Comparison of ENCODE assay signal across 29 mouse cellular contexts in the genomic region with DNA sequence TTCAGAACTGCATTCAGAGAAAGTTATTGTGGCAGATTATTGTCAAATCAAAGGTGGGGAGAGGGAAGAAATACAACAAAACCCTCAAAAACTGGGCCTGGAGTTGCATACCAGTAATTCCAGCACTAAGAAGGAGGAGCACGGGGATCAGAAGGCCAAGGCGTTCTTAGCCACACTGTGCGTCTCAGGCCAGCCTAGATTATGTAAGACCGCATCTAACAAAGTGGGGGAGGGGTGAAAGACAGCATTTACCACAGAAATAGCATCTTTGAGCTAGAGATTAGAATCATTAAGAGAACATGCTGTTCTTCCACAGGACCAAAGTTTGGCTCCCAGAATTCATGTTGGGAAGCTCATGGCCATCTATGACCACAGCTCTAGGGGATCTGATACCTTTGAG. TPM values are rescaled to one million over a fixed set of nuclear protein-coding genes. Genes with fewer than 3 reads are reported as not detected.
DNase-seq lines count a peak whose midpoint lies in the region; ATAC-seq and TF ChIP-seq lines count a peak whose summit lies in the region.
"Had no signal": no experiment of that assay in that cellular context is flagged by ENCODE, and none has a peak within 500 bp of the region (broad histone marks: within the 10 kb centered on the region; RNA-seq: fewer than 3 reads in every experiment).

No protein-coding gene starts in this region.

- DNase-seq in lung, postnatal 0 days (ENCODE audit: low spot score), result peak; percentile 69
- DNase-seq in lung, adult 18-20 months, result no peak
- DNase-seq in midbrain, embryonic 11.5 days (ENCODE audit: low spot score, missing footprints), result peak; percentile 33
- DNase-seq in midbrain, postnatal 0 days (ENCODE audit: low spot score), result no peak
- DNase-seq in lung, postnatal 25 days (ENCODE audit: low spot score), result peak; percentile 40
- peak; percentile 38 for DNase-seq in testis, postnatal 14 days (ENCODE audit: low spot score)
- DNase-seq: adrenal gland, adult 2 months; adrenal gland, postnatal 14 days; cerebellum, adult 11 months; cerebellum, adult 2 months; cerebellum, postnatal 10 days; cerebellum, postnatal 36 days; embryo, embryonic 11 days; gastrocnemius, postnatal 25 days; heart, adult 18-20 months; heart, postnatal 10 days; heart, postnatal 36 days had no signal

- H3K27ac ChIP-seq in lung, postnatal 0 days (ENCODE audit: low read length), result no peak overlapping the region
- H3K27ac ChIP-seq in midbrain, embryonic 11.5 days (ENCODE audit: low read depth, low read length), result no peak overlapping the region
- H3K27ac ChIP-seq in midbrain, postnatal 0 days (ENCODE audit: low read depth, low read length), result no peak overlapping the region
- H3K27ac ChIP-seq: embryonic facial prominence, embryonic 10.5 days; embryonic facial prominence, embryonic 13.5 days; forebrain, embryonic 12.5 days; forebrain, embryonic 15.5 days; heart, embryonic 15.5 days; hindbrain, embryonic 10.5 days; hindbrain, embryonic 13.5 days had no signal

- H3K9me3 ChIP-seq in lung, postnatal 0 days (ENCODE audit: low read length), result no peaks in the 10 kb centered on the region
- H3K9me3 ChIP-seq in midbrain, embryonic 11.5 days (ENCODE audit: control insufficient read depth, low read length), result no peaks in the 10 kb centered on the region
- H3K9me3 ChIP-seq in midbrain, postnatal 0 days (ENCODE audit: low read length), result no peaks in the 10 kb centered on the region
- H3K9me3 ChIP-seq: embryonic facial prominence, embryonic 10.5 days; embryonic facial prominence, embryonic 13.5 days; forebrain, embryonic 12.5 days; forebrain, embryonic 15.5 days; heart, embryonic 12.5 days; heart, embryonic 15.5 days; hindbrain, embryonic 10.5 days; hindbrain, embryonic 13.5 days had no signal

- no peak overlapping the region for H3K4me3 ChIP-seq in lung, postnatal 0 days (ENCODE audit: low read depth, low read length)
- H3K4me3 ChIP-seq in midbrain, embryonic 11.5 days (ENCODE audit: low read depth, low read length), result no peak overlapping the region
- no peak overlapping the region for H3K4me3 ChIP-seq in midbrain, postnatal 0 days (ENCODE audit: low read depth, low read length)
- H3K4me3 ChIP-seq: embryonic facial prominence, embryonic 10.5 days; embryonic facial prominence, embryonic 13.5 days; erythroblast, embryonic 14.5 days; forebrain, embryonic 12.5 days; forebrain, embryonic 15.5 days; heart, embryonic 12.5 days; heart, embryonic 15.5 days; hindbrain, embryonic 10.5 days; hindbrain, embryonic 13.5 days had no signal

- no peaks in the 10 kb centered on the region for H3K36me3 ChIP-seq in lung, postnatal 0 days (ENCODE audit: insufficient read depth, low read length)
- H3K36me3 ChIP-seq in midbrain, embryonic 11.5 days (ENCODE audit: control insufficient read depth, insufficient read depth, low read length), result no peaks in the 10 kb centered on the region
- no peaks in the 10 kb centered on the region for H3K36me3 ChIP-seq in midbrain, postnatal 0 days (ENCODE audit: insufficient read depth, low read length)
- H3K36me3 ChIP-seq: embryonic facial prominence, embryonic 10.5 days; embryonic facial prominence, embryonic 13.5 days; forebrain, embryonic 12.5 days; forebrain, embryonic 15.5 days; heart, embryonic 12.5 days; heart, embryonic 15.5 days; hindbrain, embryonic 10.5 days; hindbrain, embryonic 13.5 days had no signal

- H3K27me3 ChIP-seq in lung, postnatal 0 days (replicated peaks; ENCODE audit: insufficient read depth, low read length), result no peaks in the 10 kb centered on the region
- no peaks in the 10 kb centered on the region for H3K27me3 ChIP-seq in midbrain, embryonic 11.5 days (ENCODE audit: control insufficient read depth, insufficient read depth, low read length)
- no peaks in the 10 kb centered on the region for H3K27me3 ChIP-seq in midbrain, postnatal 0 days (ENCODE audit: insufficient read depth, low read length)
- H3K27me3 ChIP-seq: embryonic facial prominence, embryonic 13.5 days; forebrain, embryonic 12.5 days; forebrain, embryonic 15.5 days; heart, embryonic 12.5 days; heart, embryonic 15.5 days; hindbrain, embryonic 13.5 days had no signal

- no peak for TF ChIP-seq CTCF in lung, postnatal 0 days (IDR thresholded peaks at IDR 0.05)
- TF ChIP-seq CTCF in midbrain, postnatal 0 days (IDR thresholded peaks at IDR 0.05), result no peak

- peak; percentile 61 for ATAC-seq in lung, postnatal 0 days
- no peak for ATAC-seq in midbrain, embryonic 11.5 days (ENCODE audit: low FRiP score)
- no peak for ATAC-seq in midbrain, postnatal 0 days (ENCODE audit: low FRiP score)
- no peak for ATAC-seq in inflammation-experienced regulatory T-cells, adult 6 months
- ATAC-seq: CD4-positive, CD25-positive, alpha-beta regulatory T cell, adult 4 months; forebrain, embryonic 15.5 days had no signal

- no peaks in the 10 kb centered on the region; the same call in 1 of the 2 replicates for H3K4me1 ChIP-seq in lung, postnatal 0 days (ENCODE audit: insufficient read depth, low read depth, low read length)
- no peaks in the 10 kb centered on the region for H3K4me1 ChIP-seq in midbrain, embryonic 11.5 days (ENCODE audit: control insufficient read depth, insufficient read depth, low read length)
- H3K4me1 ChIP-seq in midbrain, postnatal 0 days (ENCODE audit: insufficient read depth, low read length), result no peaks in the 10 kb centered on the region
- H3K4me1 ChIP-seq: forebrain, embryonic 12.5 days; forebrain, embryonic 15.5 days; heart, embryonic 12.5 days; heart, embryonic 15.5 days; hindbrain, embryonic 10.5 days; hindbrain, embryonic 13.5 days had no signal

- WGBS in lung, postnatal 0 days, result 60% methylated on average over 4 of the region's 4 CpGs
- 94% methylated on average over 4 of the region's 4 CpGs for WGBS in midbrain, embryonic 11.5 days
- 86% methylated on average over 4 of the region's 4 CpGs for WGBS in midbrain, postnatal 0 days

- no peak overlapping the region for H3K4me2 ChIP-seq in lung, postnatal 0 days (replicated peaks; ENCODE audit: low read depth, low read length)
- no peak overlapping the region for H3K4me2 ChIP-seq in midbrain, embryonic 11.5 days
- H3K4me2 ChIP-seq in midbrain, postnatal 0 days (ENCODE audit: low read depth, low read length, poor library complexity, severe bottlenecking), result no peak overlapping the region
- H3K4me2 ChIP-seq: embryonic facial prominence, embryonic 13.5 days; forebrain, embryonic 12.5 days; forebrain, embryonic 15.5 days; heart, embryonic 12.5 days; heart, embryonic 15.5 days; hindbrain, embryonic 13.5 days had no signal

- no peak for TF ChIP-seq EP300 in lung, postnatal 0 days (IDR thresholded peaks at IDR 0.05)

- no peak overlapping the region for H3K9ac ChIP-seq in lung, postnatal 0 days (replicated peaks; ENCODE audit: low read depth)
- H3K9ac ChIP-seq in midbrain, embryonic 11.5 days (ENCODE audit: low read length), result no peak overlapping the region
- H3K9ac ChIP-seq in midbrain, postnatal 0 days (replicated peaks; ENCODE audit: low read length, poor library complexity, severe bottlenecking), result no peak overlapping the region
- H3K9ac ChIP-seq: embryonic facial prominence, embryonic 13.5 days; forebrain, embryonic 12.5 days; forebrain, embryonic 15.5 days; heart, embryonic 12.5 days; heart, embryonic 15.5 days; hindbrain, embryonic 13.5 days had no signal

RNA-seq across cellular contexts. Expression of a gene that starts 14.8 kb away (rescaled TPM):
- polyA plus RNA-seq in lung, postnatal 0 days (2015; fragmentation: Nextera tagmentation; extraction: Ambion mirVana), result 36.4 and 42.7 TPM in 2 replicates
- polyA plus RNA-seq in midbrain, embryonic 11.5 days (2014; fragmentation: Nextera tagmentation; extraction: Ambion mirVana), result 9.7 and 10.3 TPM in 2 replicates
- 7.8 and 8.6 TPM in 2 replicates for total RNA-seq in midbrain, postnatal 0 days (2014; rRNA removed)
- 8.6 and 8.8 TPM in 2 replicates for polyA plus RNA-seq in midbrain, postnatal 0 days (2015; fragmentation: Nextera tagmentation; extraction: Ambion mirVana)
- polyA plus RNA-seq in inflammation-experienced regulatory T-cells, adult 6 months (2017; shearing (Covaris generic)), result under 1 TPM in 1 of 3 experiments, not detected in 2; 0.09 TPM
- total RNA-seq: MEL had no signal
- polyA plus RNA-seq: CD4-positive, CD25-positive, alpha-beta regulatory T cell, adult 4 months; erythroblast, embryonic 14.5 days had no signal

Comparison
In these comparisons a context has a peak if more than half of its experiments do, and no peak if none do; other contexts are left out.
1. DNase-seq: peak in lung, postnatal 0 days (single experiment), midbrain, embryonic 11.5 days (single experiment), lung, postnatal 25 days (single experiment) and testis, postnatal 14 days (single experiment); none in lung, adult 18-20 months (0 of 2) and midbrain, postnatal 0 days (single experiment).